Mouse (Mus musculus) adrenal gland, adult 18-20 months (tissue): Measurements from ENCODE around the gene Arhgap27. TPM values are rescaled to one million over a fixed set of nuclear protein-coding genes. Genes with fewer than 3 reads are reported as not detected.
"Not testable (repeated sequence)": the region's sequence is repeated elsewhere in the genome, so short reads cannot be mapped to it uniquely, and the experiment has no call there.

Source experiments
- DNase-seq, 2 experiments: peaks; one replicate each; pipeline ENCODE4 v3.0.0; 2021 to 2022; ENCODE audit warnings: low spot score in 2 of 2
- total RNA-seq, 2 experiments: library from RNA; stranded (reverse); gene quantifications; 1 replicate in 1 of 2; 2 replicates in 1 of 2; pipeline ENCODE4 v1.2.3; 2021

Arhgap27 gene
- total RNA-seq, 2 experiments from 2014 or later: 12.4 to 13.1 TPM

GRCm38 (mm10) chr11:103335561-103335960 lies 27.9 kb downstream of the Arhgap27 start:
- DNase-seq: no peak

DNA sequence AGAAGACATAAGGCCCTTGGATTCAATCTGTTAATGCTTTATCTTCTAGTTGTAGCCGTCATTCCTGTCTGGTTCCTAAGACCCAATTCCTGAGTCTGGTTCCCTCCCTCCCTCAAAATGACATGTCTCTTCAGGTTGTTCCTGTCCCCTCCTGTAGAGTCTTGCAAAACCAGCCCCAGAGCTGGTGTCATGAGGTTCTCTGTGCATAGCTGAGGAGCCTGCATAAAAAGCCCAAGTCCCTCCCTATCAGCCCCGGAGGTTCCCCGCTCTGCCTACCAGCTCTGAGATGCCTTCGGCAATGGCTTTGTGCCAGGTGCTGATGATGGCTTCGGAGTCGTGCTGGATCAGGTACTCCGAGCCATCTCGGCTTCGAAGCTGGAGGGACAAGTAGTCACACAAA lies 28.6 kb downstream of the Arhgap27 start:
- no peak for DNase-seq

DNA sequence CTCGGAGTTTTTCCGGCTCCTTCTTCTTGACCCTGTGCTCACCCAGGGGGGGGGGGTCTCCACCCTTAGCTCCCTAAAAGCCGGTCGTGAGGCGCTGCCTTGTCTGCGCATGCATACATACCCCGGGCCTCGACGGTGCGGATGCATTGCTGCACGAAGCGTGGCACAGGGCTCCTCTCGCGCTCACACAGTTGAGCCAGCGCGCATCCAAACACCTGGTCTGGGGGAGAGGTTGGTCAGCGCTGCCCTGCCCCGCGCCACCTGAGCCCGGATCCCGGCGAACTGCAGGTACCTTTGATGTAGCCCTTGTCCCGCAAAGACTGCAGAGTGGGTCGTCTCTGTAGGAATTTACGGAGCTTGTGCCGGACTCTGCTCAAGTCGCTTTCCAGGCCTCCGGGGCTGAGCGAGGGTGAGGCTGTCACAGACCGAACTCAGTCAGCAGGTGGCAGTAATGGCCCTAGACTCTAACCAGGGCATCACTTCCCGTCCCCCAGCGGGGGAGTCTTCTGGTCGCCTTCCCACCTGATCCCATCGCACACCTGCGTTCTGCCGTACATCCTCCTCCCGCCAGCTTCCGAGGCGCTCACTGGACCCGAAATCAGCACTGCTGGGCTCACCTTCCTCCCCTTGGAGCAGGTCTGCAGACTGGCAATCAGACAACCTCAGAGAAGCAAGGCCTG lies 29.6 kb downstream of the Arhgap27 start:
- peak in 1 of 2 experiments; percentile 46 for DNase-seq

GRCm38 (mm10) chr11:103332890-103333651 lies 30.4 kb downstream of the Arhgap27 start:
- DNase-seq: no peak

DNA sequence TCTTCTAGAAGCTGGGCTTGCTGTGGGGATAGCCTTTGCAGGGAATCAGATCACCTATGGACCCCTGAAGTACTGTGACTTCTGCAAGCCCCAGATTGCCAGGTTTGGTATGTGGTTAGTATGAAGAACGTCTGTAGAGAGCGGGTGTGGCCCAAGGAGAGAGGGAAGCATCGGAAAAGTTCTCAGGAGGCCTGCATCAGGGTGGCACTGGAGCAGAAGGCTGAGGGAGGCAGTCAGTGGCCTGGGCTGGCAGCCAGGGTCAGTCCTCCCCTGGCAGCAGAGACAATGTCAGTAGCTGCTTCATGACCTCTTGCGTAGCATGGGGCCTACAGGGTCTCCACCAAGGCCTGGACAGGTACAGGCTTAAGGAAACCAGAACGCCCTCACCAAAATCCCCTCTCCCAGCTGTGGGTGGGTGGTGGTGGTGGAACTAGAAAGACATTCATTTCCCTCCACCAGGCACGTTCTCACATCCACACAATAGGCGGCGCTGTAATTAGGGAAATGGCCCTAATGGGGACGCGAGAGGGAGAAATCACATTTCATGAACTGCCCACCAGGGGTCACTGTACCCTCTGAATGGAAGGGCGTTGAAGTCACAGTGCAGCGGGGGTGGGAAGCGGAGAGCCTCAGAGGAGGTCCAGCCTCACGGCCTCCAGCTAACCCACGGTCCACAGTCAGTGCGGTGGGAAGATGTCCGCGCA lies 31.2 kb downstream of the Arhgap27 start:
- DNase-seq: peak; percentile 76 to 79

DNA sequence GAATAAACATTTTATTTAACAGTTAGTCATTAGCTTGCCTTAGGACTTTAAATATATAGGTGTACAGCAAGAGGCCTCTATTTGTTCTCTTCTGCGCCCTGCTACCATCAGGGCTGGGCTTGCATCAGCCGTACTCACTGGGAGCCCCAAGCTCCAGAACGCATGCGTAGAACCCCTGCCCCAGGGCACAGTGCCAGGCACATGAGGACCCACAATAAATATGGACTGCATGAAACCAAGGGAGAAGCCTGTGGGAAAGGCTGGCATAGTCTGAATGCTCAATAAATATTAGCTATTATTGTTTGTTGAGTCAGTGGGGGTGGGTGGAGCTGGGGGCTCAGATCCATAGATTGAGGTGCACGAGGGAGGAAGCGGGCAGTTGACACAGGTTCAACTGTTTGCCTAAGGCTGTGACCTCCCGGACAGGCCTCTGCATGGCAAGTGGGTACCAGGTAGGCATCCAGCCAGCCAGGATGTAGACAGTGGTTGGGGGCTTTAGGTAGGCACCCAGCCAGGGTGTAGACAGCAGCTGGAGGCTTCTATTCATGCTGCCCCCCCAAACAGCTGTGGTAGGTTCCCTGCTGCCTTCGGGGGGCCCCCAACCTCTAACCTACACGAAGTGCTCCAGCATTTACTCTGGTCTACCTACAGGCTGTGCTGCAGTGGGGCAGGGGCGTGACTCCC lies 31.8 kb downstream of the Arhgap27 start:
- no peak for DNase-seq

GRCm38 (mm10) chr11:103330651-103331319 lies 32.7 kb downstream of the Arhgap27 start:
- DNase-seq: no peak

GRCm38 (mm10) chr11:103326950-103327349 lies 36.5 kb downstream of the Arhgap27 start:
- peak; percentile 83 to 87 for DNase-seq

- peak; percentile 70 to 79 for DNase-seq
Observed at GRCm38 (mm10) chr11:103325172-103325571, 38.3 kb downstream of the Arhgap27 start.

DNA sequence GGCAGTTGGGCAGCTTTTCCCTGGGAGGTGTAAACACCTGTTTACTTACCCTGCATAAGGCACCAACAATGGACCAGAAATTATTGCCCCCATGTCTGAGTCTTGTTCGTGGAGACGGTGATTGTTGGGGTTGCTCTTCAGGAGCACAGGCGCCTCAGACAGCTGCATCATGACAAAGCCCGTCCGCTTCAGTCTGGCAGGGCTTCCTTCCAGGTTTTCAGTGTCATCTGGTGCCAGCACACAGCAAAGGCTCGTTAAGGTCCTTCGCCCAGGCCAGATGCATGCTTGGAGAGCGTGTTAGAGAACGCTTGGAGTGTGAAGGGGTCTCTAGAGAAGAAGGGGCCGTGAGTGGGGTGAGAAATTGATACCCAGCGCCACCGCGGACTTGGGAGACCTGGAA lies 38.8 kb downstream of the Arhgap27 start:
- DNase-seq: no peak

DNA sequence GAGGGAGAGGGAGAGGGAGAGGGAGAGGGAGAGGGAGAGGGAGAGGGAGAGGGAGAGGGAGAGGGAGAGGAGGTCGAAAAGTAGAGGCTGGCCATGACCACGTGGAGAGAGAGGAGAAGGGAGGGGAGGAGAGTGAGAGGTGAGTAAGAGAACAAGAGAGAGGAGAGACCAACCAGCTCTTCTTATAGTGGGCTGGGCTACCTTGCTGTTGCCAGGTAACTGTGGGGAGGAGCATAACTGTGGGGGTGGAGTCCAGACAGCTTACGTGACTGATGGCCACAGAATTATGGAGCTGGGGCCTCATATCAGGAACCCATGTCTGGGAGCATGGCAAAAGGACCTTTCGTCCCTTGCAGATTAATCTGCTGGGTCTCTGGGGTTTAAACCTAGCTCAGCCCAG lies 40.7 kb downstream of the Arhgap27 start:
- not testable (repeated sequence) for DNase-seq

DNA sequence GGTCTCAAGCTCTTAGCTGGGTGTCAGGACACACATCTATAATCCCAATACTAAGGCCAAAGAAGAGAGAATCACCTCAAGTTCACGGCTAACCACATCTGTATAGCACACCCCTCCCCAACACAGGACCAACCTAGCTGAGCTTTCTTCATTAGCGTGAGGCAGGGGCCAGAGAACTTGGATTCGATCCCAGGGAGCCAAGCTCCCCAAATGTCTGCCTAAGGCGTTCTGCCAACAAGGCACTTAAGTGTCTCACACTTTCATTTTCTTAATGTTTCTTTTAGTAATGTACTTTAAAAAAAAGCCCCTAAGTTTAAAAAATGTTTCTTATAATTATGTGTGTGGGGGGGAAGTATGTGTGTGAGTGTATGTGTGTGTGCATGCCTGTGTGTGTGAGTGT lies 42.8 kb downstream of the Arhgap27 start:
- no peak for DNase-seq

- DNase-seq: no peak
Observed at GRCm38 (mm10) chr11:103320196-103320595, 43.3 kb downstream of the Arhgap27 start.

DNA sequence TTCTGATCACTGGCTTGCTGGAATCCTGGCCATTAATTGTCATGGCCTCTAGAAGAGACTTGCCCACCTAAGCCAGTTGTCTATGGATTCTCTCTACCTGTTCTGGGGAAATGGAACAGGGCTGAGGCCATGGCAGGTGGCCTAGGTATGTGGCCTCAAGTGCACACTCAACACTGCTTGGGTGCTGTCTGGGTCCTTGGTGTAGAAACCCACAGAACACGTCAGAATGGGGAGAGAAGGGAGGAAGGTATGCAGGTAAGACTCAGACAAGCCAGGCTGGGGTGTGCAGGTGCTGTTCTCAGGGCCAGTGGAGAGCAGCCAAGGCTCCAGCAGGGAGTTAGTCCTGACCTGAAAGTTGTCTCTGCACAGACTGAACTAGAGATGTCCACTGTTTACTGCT lies 45.5 kb downstream of the Arhgap27 start:
- DNase-seq: no peak

DNA sequence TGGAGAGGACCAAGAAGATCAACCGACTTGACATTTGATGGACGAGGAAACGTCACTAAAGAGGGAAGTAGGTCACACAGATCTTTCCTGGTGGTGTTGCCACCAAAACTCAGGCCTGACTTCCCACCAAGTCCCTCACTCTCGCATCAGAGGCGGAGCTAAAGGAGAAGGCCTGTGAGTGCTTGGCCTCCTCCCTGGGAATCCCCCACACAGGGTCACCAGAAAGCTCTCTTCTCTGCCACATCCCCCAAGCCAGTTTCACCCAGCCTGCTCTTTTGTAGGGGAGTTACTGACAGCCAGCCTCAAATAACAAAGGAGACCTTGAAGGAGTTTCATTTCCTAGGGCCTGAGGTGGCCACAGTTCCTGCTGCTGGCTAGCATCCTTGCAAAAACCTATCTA lies 48.1 kb downstream of the Arhgap27 start:
- no peak for DNase-seq

- no peak for DNase-seq
Observed at GRCm38 (mm10) chr11:103314736-103315374, 48.6 kb downstream of the Arhgap27 start.

DNA sequence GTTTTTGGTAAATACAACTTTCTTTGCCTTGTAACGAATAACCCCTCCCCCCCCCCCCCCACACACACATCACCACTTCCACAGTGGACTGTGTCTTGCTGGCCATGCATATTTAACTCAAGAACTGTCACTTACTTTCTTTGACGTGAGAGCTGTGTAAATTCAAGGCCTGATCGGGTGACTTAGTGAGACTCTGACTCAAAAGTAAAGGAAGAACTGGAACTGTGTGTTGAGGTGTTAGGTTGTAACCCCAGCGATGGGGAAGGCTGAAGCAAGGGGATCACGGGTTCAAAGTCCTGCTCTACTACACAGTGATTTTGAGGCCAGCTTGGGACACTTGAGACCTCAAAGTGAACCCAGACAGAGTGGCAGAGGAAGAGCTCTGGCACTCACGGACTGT lies 50.0 kb downstream of the Arhgap27 start:
- no peak for DNase-seq

DNA sequence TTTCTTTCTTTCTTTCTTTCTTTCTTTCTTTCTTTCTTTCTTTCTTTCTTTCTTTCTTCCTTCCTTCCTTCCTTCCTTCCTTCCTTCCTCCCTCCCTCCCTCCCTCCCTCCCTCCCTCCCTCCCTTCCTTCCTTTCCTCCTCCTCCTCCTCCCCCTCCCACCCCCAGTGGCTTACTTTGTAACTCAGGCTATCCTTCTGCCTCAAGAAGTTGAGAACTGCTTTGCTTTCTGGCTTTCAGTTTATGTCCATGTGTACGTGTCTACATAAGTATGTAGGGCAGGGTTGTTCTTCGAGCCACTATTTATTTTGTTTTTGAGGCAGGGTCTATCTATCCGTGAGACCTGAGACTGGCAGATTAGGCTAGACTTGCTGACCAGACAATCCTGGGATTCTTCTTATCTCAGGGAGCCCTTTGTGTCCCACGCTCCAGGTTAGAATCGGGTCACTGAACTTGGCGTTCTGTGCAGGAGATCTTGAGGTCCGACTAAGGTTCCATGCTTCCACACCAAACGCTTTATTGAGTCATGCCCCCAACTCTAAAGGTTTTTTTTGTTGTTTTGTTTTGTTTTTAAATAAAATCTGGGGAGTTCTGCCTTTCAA lies 50.7 kb downstream of the Arhgap27 start:
- no peak for DNase-seq

GRCm38 (mm10) chr11:103311960-103312611 lies 51.4 kb downstream of the Arhgap27 start:
- DNase-seq: peak; percentile 73 to 77
